Mouse (Mus musculus) G1E (cell line): ENCODE measurements around the gene Kif1b. TPM values are rescaled to one million over a fixed set of nuclear protein-coding genes. Genes with fewer than 3 reads are reported as not detected.

ENCODE experiments used
- ATAC-seq: 2 replicates; pipeline ENCODE4 v1.8.0; 2016; ENCODE audit warnings: mild to moderate bottlenecking; ENCODE audit not compliant: insufficient number of reproducible peaks, poor library complexity, low FRiP score, severe bottlenecking; ENCODE audit errors: extremely low read depth
- DNase-seq: peaks from one replicate; pipeline ENCODE4 v3.0.0; 2012; ENCODE audit warnings: low spot score
- H3K27me3 ChIP-seq: 2 replicates; pipeline ENCODE4 v1.6.1; 2012; ENCODE audit warnings: mild to moderate bottlenecking, low read length, inconsistent platforms; ENCODE audit not compliant: insufficient read depth
- H3K36me3 ChIP-seq: replicated peaks from 2 replicates; pipeline ENCODE3; 2012; ENCODE audit warnings: mild to moderate bottlenecking, inconsistent platforms
- H3K4me1 ChIP-seq: 2 replicates; pipeline ENCODE4 v1.6.1; 2012; ENCODE audit warnings: low read depth, low read length, inconsistent platforms, mixed read lengths; ENCODE audit not compliant: insufficient read depth
- H3K4me3 ChIP-seq: 2 replicates; pipeline ENCODE4 v1.5.1; 2012; ENCODE audit warnings: low read depth, mild to moderate bottlenecking, inconsistent platforms, low read length, moderate library complexity, mixed read lengths
- H3K9me3 ChIP-seq: replicated peaks from 2 replicates; pipeline ENCODE4 v1.6.1; 2012; ENCODE audit warnings: inconsistent platforms
- CTCF ChIP-seq: IDR thresholded peaks from 2 replicates; pipeline ENCODE4 v1.5.1; 2012; ENCODE audit warnings: low read depth, low read length, inconsistent platforms, mixed read lengths
- GATA1 ChIP-seq: IDR thresholded peaks from 2 replicates; pipeline ENCODE4 v1.6.1; 2012; ENCODE audit warnings: borderline replicate concordance, low read length, inconsistent platforms, mixed read lengths
- GATA2 ChIP-seq: IDR thresholded peaks from 2 replicates; pipeline ENCODE4 v1.6.1; 2012; ENCODE audit warnings: low read depth, low read length, inconsistent platforms, borderline replicate concordance
- POLR2AphosphoS5 ChIP-seq: IDR thresholded peaks from 2 replicates; pipeline ENCODE4 v1.6.1; 2012; ENCODE audit warnings: low read depth, low read length, inconsistent platforms; ENCODE audit not compliant: insufficient replicate concordance
- TAL1 ChIP-seq: conservative IDR thresholded peaks from 2 replicates; pipeline ENCODE4 v1.6.1; 2012; ENCODE audit warnings: low read depth, low read length, inconsistent platforms, mixed read lengths
- polyA plus RNA-seq: library from polyadenylated mRNA; stranded (reverse); fragments of >175 nt; gene quantifications from 2 replicates; pipeline ENCODE4 v1.2.3, GENCODE M21; 2012
- total RNA-seq, 2 experiments: library from RNA; stranded (forward) in 1 of 2; stranded (reverse) in 1 of 2; fragments of 200-1000 nt in 1 of 2; fragments of >200 nt in 1 of 2; fragmentation: Nextera tagmentation in 1 of 2; gene quantifications; 2 replicates each; pipeline ENCODE4 v1.2.3; 2014 to 2017

Kif1b gene
- total and polyA plus RNA-seq, 3 experiments: 2.6 to 43.0 (median 32.7) TPM

DNA sequence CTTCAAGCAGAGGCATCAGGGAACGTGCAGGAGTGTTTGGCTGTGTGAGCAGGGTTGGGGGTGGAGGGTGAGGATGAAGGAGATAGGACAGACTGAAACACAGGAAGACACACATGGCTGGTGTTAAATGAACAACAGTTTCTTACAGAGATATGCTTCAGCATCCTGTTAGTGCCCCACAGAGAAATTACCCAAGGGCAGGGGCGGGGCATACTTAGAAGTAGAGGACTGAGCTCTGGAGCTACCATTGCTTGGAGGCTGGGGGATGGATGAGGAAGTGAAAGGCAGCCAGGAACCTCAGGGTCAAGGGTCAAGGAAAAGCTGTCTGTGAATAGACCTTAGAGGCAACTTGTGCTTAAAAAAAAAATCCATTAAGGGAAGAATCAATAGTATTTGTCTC lies 33.2 kb upstream of the Kif1b start:
- Histone ChIP-seq H3K4me1 (peaks cover 81% of the 10 kb centered on the region), H3K27me3 (no peaks in the 10 kb centered on the region), H3K9me3 (no peaks in the 10 kb centered on the region), H3K36me3 (peaks cover 86% of the 10 kb centered on the region), H3K4me3 (peak overlapping the region; percentile 53; the same call in 1 of the 2 replicates)
- DNase-seq (peak; percentile 61), ATAC-seq (peak; percentile 59)
- TF ChIP-seq GATA2: no peak
- no peak for TF ChIP-seq CTCF
- no peak for TF ChIP-seq GATA1
- no peak for TF ChIP-seq TAL1
- no peak for TF ChIP-seq POLR2AphosphoS5

GRCm38 (mm10) chr4:149339426-149340214 lies 32.1 kb upstream of the Kif1b start:
- H3K36me3 ChIP-seq: peaks cover 86% of the 10 kb centered on the region
- peak; percentile 91 for TF ChIP-seq TAL1
- no peak for TF ChIP-seq GATA2
- H3K4me1 ChIP-seq: peaks cover 76% of the 10 kb centered on the region
- ATAC-seq: peak; percentile 64
- H3K9me3 ChIP-seq: no peaks in the 10 kb centered on the region
- H3K4me3 ChIP-seq: peak overlapping the region; percentile 53; the same call in 1 of the 2 replicates
- H3K27me3 ChIP-seq: no peaks in the 10 kb centered on the region
- DNase-seq: peak; percentile 50

GRCm38 (mm10) chr4:149338137-149338536 lies 30.6 kb upstream of the Kif1b start:
- Histone ChIP-seq H3K4me1 (peaks cover 62% of the 10 kb centered on the region), H3K4me3 (peak overlapping the region; percentile 40; the same call in 1 of the 2 replicates), H3K27me3 (no peaks in the 10 kb centered on the region), H3K9me3 (no peaks in the 10 kb centered on the region), H3K36me3 (peaks cover 84% of the 10 kb centered on the region)
- DNase-seq: peak; percentile 23
- no peak for TF ChIP-seq POLR2AphosphoS5
- TF ChIP-seq TAL1: no peak
- TF ChIP-seq GATA1: no peak
- no peak for TF ChIP-seq CTCF
- no peak for TF ChIP-seq GATA2
- no peak for ATAC-seq

DNA sequence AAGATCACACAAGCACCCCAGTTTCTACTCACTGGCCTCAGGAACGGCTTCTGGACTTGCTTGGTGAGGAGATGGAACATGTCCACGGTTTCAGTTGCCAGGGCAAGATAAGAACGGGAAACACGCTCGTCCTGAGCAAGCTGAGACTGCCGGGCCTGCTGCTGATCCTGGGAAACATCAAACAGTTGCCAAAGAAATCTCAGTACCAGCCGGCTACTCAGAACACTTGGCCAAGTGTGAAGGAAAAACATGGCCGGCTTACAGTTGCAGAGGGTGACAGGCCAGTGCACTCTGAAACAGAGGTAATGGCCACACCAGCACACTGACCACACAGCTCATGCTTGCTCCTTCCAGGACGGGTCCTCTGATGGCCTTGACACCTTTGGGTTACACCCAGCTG lies 29.9 kb upstream of the Kif1b start:
- peaks cover 84% of the 10 kb centered on the region for H3K36me3 ChIP-seq

GRCm38 (mm10) chr4:149336302-149336701 lies 28.8 kb upstream of the Kif1b start:
- peaks cover 44% of the 10 kb centered on the region for H3K4me1 ChIP-seq
- H3K9me3 ChIP-seq: no peaks in the 10 kb centered on the region
- H3K4me3 ChIP-seq: no peak overlapping the region
- DNase-seq: no peak
- ATAC-seq: no peak
- TF ChIP-seq GATA1: no peak
- no peak for TF ChIP-seq GATA2
- TF ChIP-seq CTCF: no peak
- peaks cover 81% of the 10 kb centered on the region for H3K36me3 ChIP-seq
- no peaks in the 10 kb centered on the region for H3K27me3 ChIP-seq

More for the DNA sequence above, 29.9 kb upstream of the Kif1b start:
- no peak for DNase-seq
- Histone ChIP-seq H3K27me3 (no peaks in the 10 kb centered on the region), H3K4me3 (no peak overlapping the region), H3K9me3 (no peaks in the 10 kb centered on the region), H3K4me1 (peaks cover 54% of the 10 kb centered on the region)
- no peak for ATAC-seq
- no peak for TF ChIP-seq GATA2
- TF ChIP-seq TAL1: no peak
- no peak for TF ChIP-seq POLR2AphosphoS5
- TF ChIP-seq GATA1: no peak
- no peak for TF ChIP-seq CTCF

DNA sequence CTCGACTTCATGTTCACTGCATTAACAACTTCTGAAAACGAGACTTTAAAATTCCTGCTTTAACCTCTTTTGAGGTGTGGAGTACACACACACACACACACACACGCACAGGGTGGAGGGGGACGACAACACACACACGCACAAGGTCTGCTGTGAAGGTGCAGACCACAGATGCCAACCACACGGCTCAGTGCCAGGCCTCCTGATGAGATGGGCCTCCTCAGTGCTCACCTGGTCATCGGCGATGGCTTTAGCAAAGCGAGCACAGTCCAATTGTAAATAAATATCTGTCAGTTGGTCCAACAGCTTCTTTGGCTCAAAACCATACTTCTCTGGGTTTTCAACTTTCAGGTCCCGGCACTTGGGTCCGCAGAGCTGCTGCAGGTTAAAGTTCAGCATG lies 27.4 kb upstream of the Kif1b start:
- Histone ChIP-seq H3K36me3 (peaks cover 82% of the 10 kb centered on the region), H3K4me1 (peaks cover 30% of the 10 kb centered on the region), H3K9me3 (no peaks in the 10 kb centered on the region; the same call in 1 of the 2 replicates), H3K27me3 (no peaks in the 10 kb centered on the region), H3K4me3 (no peak overlapping the region)
- no peak for TF ChIP-seq CTCF
- no peak for TF ChIP-seq GATA2
- TF ChIP-seq POLR2AphosphoS5: no peak
- TF ChIP-seq TAL1: no peak
- no peak for TF ChIP-seq GATA1
- ATAC-seq: no peak
- DNase-seq: no peak
